Mouse (Mus musculus): ENCODE data around the gene Wdhd1.

- TF ChIP-seq MAFK (IDR thresholded peaks at IDR 0.05; ENCODE audit: borderline replicate concordance, low read depth, low read length) (no peak), CHD2 (IDR thresholded peaks at IDR 0.05; ENCODE audit: low read length) (no peak), USF1 (IDR thresholded peaks at IDR 0.05; ENCODE audit: low read depth, low read length) (no peak), CTCF (IDR thresholded peaks at IDR 0.05 in 2 of 3, conservative IDR thresholded peaks at IDR 0.05 in 1 of 3; ENCODE audit: control insufficient read depth in 1 of 3, insufficient read depth in 1 of 3, low read depth in 2 of 3, low read length in 3 of 3, poor library complexity in 1 of 3, severe bottlenecking in 1 of 3) (no peak), BHLHE40 (IDR thresholded peaks at IDR 0.05; ENCODE audit: borderline replicate concordance, low read depth, low read length) (no peak), TBP (IDR thresholded peaks at IDR 0.05; ENCODE audit: low read depth, low read length) (no peak)
These were observed 79.9 kb downstream of the Wdhd1 start for GRCm38 (mm10) chr14:47196711-47197110.
